Mouse (Mus musculus): ENCODE data around the gene Foxj2. TPM values are rescaled to one million over a fixed set of nuclear protein-coding genes. Genes with fewer than 3 reads are reported as not detected.

Gene Foxj2
- 8.4 and 10.5 TPM in 2 replicates for polyA plus RNA-seq (2012; rRNA removed)

DNA sequence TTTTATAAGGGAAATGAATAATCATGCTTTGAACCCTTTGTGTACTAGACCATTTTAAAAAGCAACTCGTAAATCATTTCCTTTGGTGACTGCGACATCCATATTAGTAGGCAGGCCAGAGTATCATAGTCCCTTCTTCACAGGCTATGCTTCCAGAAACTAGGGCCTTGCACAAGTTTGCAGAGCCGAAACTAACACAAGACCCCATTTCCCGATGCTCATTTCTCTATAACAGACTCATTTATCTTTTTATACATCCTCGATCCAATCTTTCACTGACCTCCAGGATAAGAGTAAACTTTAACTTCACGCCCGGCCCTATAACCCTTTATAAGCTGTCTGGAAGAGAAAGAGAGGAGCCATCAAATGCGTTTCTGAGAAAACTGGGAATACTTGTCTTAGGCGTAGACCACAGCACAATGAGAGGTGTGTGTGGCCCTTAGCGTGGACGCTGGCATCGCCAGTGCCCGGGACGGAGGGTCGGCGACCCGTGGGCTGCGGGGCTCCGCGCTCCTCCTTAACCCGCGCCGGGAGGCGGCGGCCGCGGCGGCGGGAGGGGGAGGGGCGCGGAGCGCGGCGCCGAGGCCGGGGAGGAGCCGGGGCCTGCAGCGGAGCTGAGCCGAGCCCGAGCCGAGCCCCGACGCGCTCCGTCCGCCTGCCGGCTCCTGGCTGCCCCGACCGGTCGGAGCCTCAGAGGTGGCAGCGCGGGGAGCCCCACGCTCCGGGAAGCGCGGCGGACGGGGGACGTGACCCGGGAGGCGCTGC is at the start of gene Foxj2:
Gene Foxj2, plus strand, starts transcription at position 609 of the 765 bp plus-strand sequence.

DNA sequence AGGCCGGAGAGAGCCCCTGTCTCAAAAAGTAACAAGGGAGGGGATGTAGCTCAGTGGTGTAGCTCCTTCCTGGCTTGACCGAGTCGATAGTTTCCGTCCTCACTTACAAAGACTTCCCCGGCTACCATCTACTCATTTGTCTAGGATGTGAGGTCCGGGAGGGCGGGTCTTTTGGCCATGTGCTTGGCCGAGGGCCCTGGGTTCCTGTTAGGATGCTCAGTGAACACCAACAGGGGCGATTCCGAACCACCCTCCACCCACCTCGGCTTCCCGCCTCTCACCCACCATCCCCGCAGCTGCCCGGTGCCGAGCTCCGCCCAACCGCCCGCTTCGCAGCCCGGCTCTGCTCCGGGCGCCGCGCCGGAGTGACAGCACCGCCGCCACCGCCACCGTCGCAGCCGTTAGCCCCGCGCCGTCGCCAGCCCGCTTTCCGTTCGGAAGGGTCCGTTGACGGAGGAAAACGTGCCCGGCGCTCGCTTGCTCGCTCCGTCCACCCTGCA is 18.4 kb upstream of the Foxj2 start, which contains the start of gene Slc2a3:
Gene Slc2a3, minus strand, starts transcription at position 340 of the 500 bp plus-strand sequence.

DNA sequence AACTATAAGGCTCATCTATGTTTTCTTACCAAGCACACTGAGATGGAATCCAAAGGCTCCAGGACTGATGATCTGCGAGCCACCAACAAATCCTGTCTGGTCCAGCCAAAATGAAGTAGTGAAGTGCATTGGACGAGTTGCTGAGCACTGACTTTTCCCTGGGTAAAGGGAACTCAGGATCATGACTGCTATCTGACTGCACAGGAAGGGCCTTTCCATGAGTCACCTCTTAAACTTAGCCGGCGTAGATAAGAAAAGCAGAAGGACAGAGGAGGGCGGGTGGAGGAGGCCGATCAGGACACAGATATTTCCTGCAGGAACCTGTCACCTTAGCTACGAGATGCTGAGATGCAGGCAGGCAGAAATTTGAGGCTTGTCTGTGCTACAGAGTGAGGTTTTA is 36.2 kb downstream of the Foxj2 start, which contains the start of gene C3ar1:
Gene C3ar1, minus strand, starts transcription at position 207 of the 400 bp plus-strand sequence.

DNA sequence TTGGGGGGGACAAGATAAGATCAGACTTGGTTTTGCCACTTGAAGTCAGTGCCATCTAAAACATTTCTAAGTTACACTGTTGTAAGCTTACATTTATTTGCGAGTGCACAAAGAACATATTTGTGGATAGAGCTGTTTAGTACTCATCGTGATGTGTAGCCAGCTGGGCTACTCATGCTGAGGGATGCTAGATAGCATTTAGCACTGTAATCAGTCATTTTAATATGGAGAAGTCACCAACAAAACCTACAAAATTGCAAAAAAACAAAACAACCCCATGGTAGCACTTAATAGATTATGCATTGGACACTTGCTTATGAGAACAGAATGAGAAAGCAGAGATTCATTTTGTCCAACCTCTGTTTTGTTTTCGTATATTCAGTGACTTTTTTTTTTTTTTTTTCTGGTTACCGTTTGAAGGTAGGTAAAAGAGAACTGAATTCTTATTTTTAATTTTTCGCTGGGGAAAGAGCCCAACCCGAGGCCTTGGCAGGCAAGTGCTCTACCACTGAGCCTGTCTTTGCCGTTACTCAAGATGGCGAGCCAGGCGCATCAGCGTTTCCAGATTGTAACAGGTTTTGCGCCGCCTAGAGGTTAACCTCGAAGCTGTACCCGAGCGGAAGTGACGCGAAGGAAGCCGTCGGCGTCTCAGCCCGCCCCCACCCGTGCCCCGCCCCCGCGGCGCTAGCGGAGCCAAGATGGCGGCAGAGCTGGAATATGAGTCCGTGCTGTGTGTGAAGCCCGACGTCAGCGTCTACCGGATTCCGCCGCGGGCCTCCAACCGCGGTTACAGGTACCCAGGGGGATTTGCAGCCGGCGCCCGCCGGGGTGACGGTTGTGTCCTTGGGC is 54.4 kb downstream of the Foxj2 start, which contains the start of gene Necap1:
Gene Necap1, plus strand, starts transcription at position 604 of the 849 bp plus-strand sequence.

Other genes with a start within 250 kb of the Foxj2 start
- gene Apobec1, start 217.5 kb upstream of the Foxj2 start, polyA plus RNA-seq (2012; rRNA removed), result 2.5 and 2.6 TPM in 2 replicates
- not detected in 2 replicates for gene Gdf3, start 209.8 kb upstream of the Foxj2 start, polyA plus RNA-seq (2012; rRNA removed)
- not detected in 2 replicates for gene Dppa3, start 193.5 kb upstream of the Foxj2 start, polyA plus RNA-seq (2012; rRNA removed)
- 0.07 and 0.16 TPM in 2 replicates for gene Nanog, start 112.4 kb upstream of the Foxj2 start, polyA plus RNA-seq (2012; rRNA removed)
- gene Slc2a3, start 18.3 kb upstream of the Foxj2 start, polyA plus RNA-seq (2012; rRNA removed), result 56.5 and 57.2 TPM in 2 replicates
- 0.80 and 1.1 TPM in 2 replicates for gene C3ar1, start 36.2 kb downstream of the Foxj2 start, polyA plus RNA-seq (2012; rRNA removed)
- 110 and 116 TPM in 2 replicates for gene Necap1, start 54.6 kb downstream of the Foxj2 start, polyA plus RNA-seq (2012; rRNA removed)
- 0.60 and 0.64 TPM in 2 replicates for gene Clec4a1, start 101.9 kb downstream of the Foxj2 start, polyA plus RNA-seq (2012; rRNA removed)
- gene Clec4a3, start 132.6 kb downstream of the Foxj2 start, polyA plus RNA-seq (2012; rRNA removed), result 0.20 and 0.23 TPM in 2 replicates
- gene Clec4a4, start 170.5 kb downstream of the Foxj2 start, polyA plus RNA-seq (2012; rRNA removed), result not detected in 2 replicates
- gene Clec4b1, start 230.0 kb downstream of the Foxj2 start, polyA plus RNA-seq (2012; rRNA removed), result not detected in 2 replicates

Data from central nervous system, embryonic 18 days (tissue).